Mouse (Mus musculus): ENCODE measurements around the gene Acsl1. TPM values are rescaled to one million over a fixed set of nuclear protein-coding genes. Genes with fewer than 3 reads are reported as not detected.

Gene Acsl1
- polyA plus RNA-seq, 1 experiment from 2014 or later: 24.8 TPM

GRCm38 (mm10) chr8:46504196-46504595 is 33.4 kb downstream of the Acsl1 start:
- Histone ChIP-seq H3K27ac (ENCODE audit: low read depth) (no peak overlapping the region), H3K4me2 (ENCODE audit: low read length) (no peak overlapping the region), H3K9ac (ENCODE audit: low read length) (no peak overlapping the region), H3K4me1 (replicated peaks; ENCODE audit: control insufficient read depth, insufficient read depth, low read length) (peaks cover 11% of the 10 kb centered on the region), H3K36me3 (ENCODE audit: control insufficient read depth, insufficient read depth, low read length) (no peaks in the 10 kb centered on the region), H3K4me3 (ENCODE audit: low read depth, low read length) (no peak overlapping the region), H3K27me3 (replicated peaks; ENCODE audit: control insufficient read depth, insufficient read depth, low read length) (no peaks in the 10 kb centered on the region), H3K9me3 (ENCODE audit: control insufficient read depth, low read length) (no peaks in the 10 kb centered on the region)
- ATAC-seq (replicated peaks; ENCODE audit: low FRiP score, low TSS enrichment, low read depth): no peak
- WGBS: 87% methylated on average over 3 of the region's 3 CpGs
- no peak for DNase-seq (ENCODE audit: low spot score)

GRCm38 (mm10) chr8:46508488-46509395 is 37.9 kb downstream of the Acsl1 start:
- DNase-seq (ENCODE audit: low spot score): no peak
- WGBS: 81% methylated on average over 14 of the region's 14 CpGs

GRCm38 (mm10) chr8:46509474-46509873 is 38.6 kb downstream of the Acsl1 start:
- no peak overlapping the region for H3K9ac ChIP-seq (ENCODE audit: low read length)
- no peaks in the 10 kb centered on the region for H3K27me3 ChIP-seq (replicated peaks; ENCODE audit: control insufficient read depth, insufficient read depth, low read length)
- H3K4me3 ChIP-seq (ENCODE audit: low read depth, low read length): no peak overlapping the region
- H3K4me2 ChIP-seq (ENCODE audit: low read length): no peak overlapping the region
- WGBS: 95% methylated on average over 3 of the region's 3 CpGs
- DNase-seq (ENCODE audit: low spot score) (no peak), ATAC-seq (replicated peaks; ENCODE audit: low FRiP score, low TSS enrichment, low read depth) (no peak)
- H3K4me1 ChIP-seq (replicated peaks; ENCODE audit: control insufficient read depth, insufficient read depth, low read length): peaks cover 7% of the 10 kb centered on the region; the same call in 1 of the 2 replicates
- H3K27ac ChIP-seq (ENCODE audit: low read depth): no peak overlapping the region
- H3K9me3 ChIP-seq (ENCODE audit: control insufficient read depth, low read length): no peaks in the 10 kb centered on the region
- H3K36me3 ChIP-seq (ENCODE audit: control insufficient read depth, insufficient read depth, low read length): no peaks in the 10 kb centered on the region

More at GRCm38 (mm10) chr8:46508488-46509395, 37.9 kb downstream of the Acsl1 start:
- no peaks in the 10 kb centered on the region for H3K36me3 ChIP-seq (ENCODE audit: control insufficient read depth, insufficient read depth, low read length)
- no peak overlapping the region for H3K9ac ChIP-seq (ENCODE audit: low read length)
- H3K4me1 ChIP-seq (replicated peaks; ENCODE audit: control insufficient read depth, insufficient read depth, low read length): peaks cover 7% of the 10 kb centered on the region; the same call in 1 of the 2 replicates
- no peak overlapping the region for H3K4me3 ChIP-seq (ENCODE audit: low read depth, low read length)
- ATAC-seq (replicated peaks; ENCODE audit: low FRiP score, low TSS enrichment, low read depth): no peak
- H3K27ac ChIP-seq (ENCODE audit: low read depth): no peak overlapping the region
- no peak overlapping the region for H3K4me2 ChIP-seq (ENCODE audit: low read length)
- no peaks in the 10 kb centered on the region for H3K27me3 ChIP-seq (replicated peaks; ENCODE audit: control insufficient read depth, insufficient read depth, low read length)
- no peaks in the 10 kb centered on the region for H3K9me3 ChIP-seq (ENCODE audit: control insufficient read depth, low read length)

- Histone ChIP-seq H3K27me3 (replicated peaks; ENCODE audit: control insufficient read depth, insufficient read depth, low read length) (no peaks in the 10 kb centered on the region), H3K4me2 (ENCODE audit: low read length) (no peak overlapping the region), H3K9me3 (ENCODE audit: control insufficient read depth, low read length) (no peaks in the 10 kb centered on the region), H3K4me3 (ENCODE audit: low read depth, low read length) (no peak overlapping the region), H3K27ac (ENCODE audit: low read depth) (no peak overlapping the region), H3K4me1 (replicated peaks; ENCODE audit: control insufficient read depth, insufficient read depth, low read length) (no peaks in the 10 kb centered on the region), H3K9ac (ENCODE audit: low read length) (no peak overlapping the region), H3K36me3 (ENCODE audit: control insufficient read depth, insufficient read depth, low read length) (no peaks in the 10 kb centered on the region)
- no peak for DNase-seq (ENCODE audit: low spot score)
- no peak for ATAC-seq (replicated peaks; ENCODE audit: low FRiP score, low TSS enrichment, low read depth)
- WGBS: 81% methylated on average over 9 of the region's 9 CpGs
Observed at GRCm38 (mm10) chr8:46511336-46511735, 40.5 kb downstream of the Acsl1 start.

- Histone ChIP-seq H3K4me2 (ENCODE audit: low read length) (no peak overlapping the region), H3K4me3 (ENCODE audit: low read depth, low read length) (no peak overlapping the region), H3K4me1 (replicated peaks; ENCODE audit: control insufficient read depth, insufficient read depth, low read length) (no peaks in the 10 kb centered on the region), H3K9ac (ENCODE audit: low read length) (no peak overlapping the region), H3K36me3 (ENCODE audit: control insufficient read depth, insufficient read depth, low read length) (no peaks in the 10 kb centered on the region), H3K9me3 (ENCODE audit: control insufficient read depth, low read length) (no peaks in the 10 kb centered on the region), H3K27me3 (replicated peaks; ENCODE audit: control insufficient read depth, insufficient read depth, low read length) (no peaks in the 10 kb centered on the region), H3K27ac (ENCODE audit: low read depth) (no peak overlapping the region)
- ATAC-seq (replicated peaks; ENCODE audit: low FRiP score, low TSS enrichment, low read depth) (no peak), DNase-seq (ENCODE audit: low spot score) (no peak)
- WGBS: 48% methylated on average over 8 of the region's 8 CpGs
Observed at GRCm38 (mm10) chr8:46512538-46512937, 41.7 kb downstream of the Acsl1 start.

GRCm38 (mm10) chr8:46514027-46514426 is 43.2 kb downstream of the Acsl1 start:
- DNase-seq (ENCODE audit: low spot score): no peak
- no peak overlapping the region for H3K9ac ChIP-seq (ENCODE audit: low read length)
- no peaks in the 10 kb centered on the region for H3K27me3 ChIP-seq (replicated peaks; ENCODE audit: control insufficient read depth, insufficient read depth, low read length)
- no peaks in the 10 kb centered on the region for H3K9me3 ChIP-seq (ENCODE audit: control insufficient read depth, low read length)
- H3K4me3 ChIP-seq (ENCODE audit: low read depth, low read length): no peak overlapping the region
- no peak overlapping the region for H3K27ac ChIP-seq (ENCODE audit: low read depth)
- ATAC-seq (replicated peaks; ENCODE audit: low FRiP score, low TSS enrichment, low read depth): no peak
- no peak overlapping the region for H3K4me2 ChIP-seq (ENCODE audit: low read length)
- H3K36me3 ChIP-seq (ENCODE audit: control insufficient read depth, insufficient read depth, low read length): no peaks in the 10 kb centered on the region
- no peaks in the 10 kb centered on the region for H3K4me1 ChIP-seq (replicated peaks; ENCODE audit: control insufficient read depth, insufficient read depth, low read length)
- WGBS: 91% methylated on average over 1 of the region's 1 CpGs

- no peak overlapping the region for H3K4me3 ChIP-seq (ENCODE audit: low read depth, low read length)
- DNase-seq (ENCODE audit: low spot score): no peak
- H3K4me2 ChIP-seq (ENCODE audit: low read length): no peak overlapping the region
- no peak for ATAC-seq (replicated peaks; ENCODE audit: low FRiP score, low TSS enrichment, low read depth)
- WGBS: 77% methylated on average over 6 of the region's 6 CpGs
- no peaks in the 10 kb centered on the region for H3K9me3 ChIP-seq (ENCODE audit: control insufficient read depth, low read length)
- H3K36me3 ChIP-seq (ENCODE audit: control insufficient read depth, insufficient read depth, low read length): peaks cover 2% of the 10 kb centered on the region; the same call in 1 of the 2 replicates
- no peak overlapping the region for H3K9ac ChIP-seq (ENCODE audit: low read length)
- no peaks in the 10 kb centered on the region for H3K4me1 ChIP-seq (replicated peaks; ENCODE audit: control insufficient read depth, insufficient read depth, low read length)
- H3K27me3 ChIP-seq (replicated peaks; ENCODE audit: control insufficient read depth, insufficient read depth, low read length): no peaks in the 10 kb centered on the region
- no peak overlapping the region for H3K27ac ChIP-seq (ENCODE audit: low read depth)
Observed at GRCm38 (mm10) chr8:46520667-46521066, 49.8 kb downstream of the Acsl1 start.

- Histone ChIP-seq H3K36me3 (ENCODE audit: control insufficient read depth, insufficient read depth, low read length) (0 out of 2 replicates have a peak, but pooled peaks cover 3% of the 10 kb centered on the region), H3K4me2 (ENCODE audit: low read length) (no peak overlapping the region), H3K27me3 (replicated peaks; ENCODE audit: control insufficient read depth, insufficient read depth, low read length) (no peaks in the 10 kb centered on the region), H3K27ac (ENCODE audit: low read depth) (no peak overlapping the region), H3K4me1 (replicated peaks; ENCODE audit: control insufficient read depth, insufficient read depth, low read length) (no peaks in the 10 kb centered on the region), H3K9me3 (ENCODE audit: control insufficient read depth, low read length) (no peaks in the 10 kb centered on the region), H3K4me3 (ENCODE audit: low read depth, low read length) (no peak overlapping the region), H3K9ac (ENCODE audit: low read length) (no peak overlapping the region)
- DNase-seq (ENCODE audit: low spot score) (no peak), ATAC-seq (replicated peaks; ENCODE audit: low FRiP score, low TSS enrichment, low read depth) (no peak)
- WGBS: 82% methylated on average over 8 of the region's 8 CpGs
Observed at GRCm38 (mm10) chr8:46526098-46526497, 55.3 kb downstream of the Acsl1 start.

GRCm38 (mm10) chr8:46526821-46527220 is 56.0 kb downstream of the Acsl1 start:
- ATAC-seq (replicated peaks; ENCODE audit: low FRiP score, low TSS enrichment, low read depth) (no peak), DNase-seq (ENCODE audit: low spot score) (no peak)
- 58% methylated on average over 10 of the region's 10 CpGs for WGBS

More at GRCm38 (mm10) chr8:46526821-46527220, 56.0 kb downstream of the Acsl1 start:
- Histone ChIP-seq H3K36me3 (ENCODE audit: control insufficient read depth, insufficient read depth, low read length) (0 out of 2 replicates have a peak, but pooled peaks cover 3% of the 10 kb centered on the region), H3K4me3 (ENCODE audit: low read depth, low read length) (no peak overlapping the region), H3K9me3 (ENCODE audit: control insufficient read depth, low read length) (no peaks in the 10 kb centered on the region), H3K27ac (ENCODE audit: low read depth) (no peak overlapping the region), H3K4me1 (replicated peaks; ENCODE audit: control insufficient read depth, insufficient read depth, low read length) (no peaks in the 10 kb centered on the region), H3K9ac (ENCODE audit: low read length) (no peak overlapping the region), H3K27me3 (replicated peaks; ENCODE audit: control insufficient read depth, insufficient read depth, low read length) (no peaks in the 10 kb centered on the region), H3K4me2 (ENCODE audit: low read length) (no peak overlapping the region)
